14 mouse cellular contexts compared by ENCODE assay signal in the genomic region with DNA sequence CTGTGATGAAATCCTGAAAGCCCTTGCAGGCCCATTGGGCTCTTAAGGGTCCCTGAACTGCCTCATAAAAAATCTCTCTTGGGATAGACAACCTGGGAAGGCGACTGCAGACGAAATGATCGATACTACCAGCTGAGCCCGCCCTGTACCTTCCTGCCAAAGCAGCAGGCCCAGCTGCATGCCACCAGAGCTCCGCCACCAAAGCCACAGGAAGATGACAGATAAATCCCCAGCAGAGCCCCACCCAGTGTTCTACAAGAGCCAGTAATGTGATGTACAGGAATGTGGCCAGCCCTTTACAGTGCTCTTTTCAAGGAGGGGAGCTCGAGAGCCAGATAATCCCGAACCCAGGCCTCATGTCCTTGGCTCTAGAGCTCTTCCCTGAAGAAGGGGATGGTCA.
DNase-seq lines count a peak whose midpoint lies in the region; ATAC-seq lines count a peak whose summit lies in the region.
"Had no signal": no experiment of that assay in that cellular context is flagged by ENCODE, and none has a peak within 500 bp of the region (broad histone marks: within the 10 kb centered on the region; RNA-seq: fewer than 3 reads in every experiment).

No protein-coding gene starts in this region.

- H3K27me3 ChIP-seq in heart, embryonic 16.5 days (ENCODE audit: control insufficient read depth, insufficient read depth, low read length) = peaks cover 9% of the 10 kb centered on the region; the same call in 1 of the 2 replicates

- no peaks in the 10 kb centered on the region for H3K9me3 ChIP-seq in heart, embryonic 16.5 days (replicated peaks; ENCODE audit: control insufficient read depth, low read length)
- H3K9me3 ChIP-seq: forebrain, embryonic 12.5 days; hindbrain, embryonic 15.5 days; limb, embryonic 10.5 days; liver, embryonic 15.5 days had no signal

- H3K4me3 ChIP-seq in heart, embryonic 16.5 days (ENCODE audit: low read length) = no peak overlapping the region
- H3K4me3 ChIP-seq: forebrain, embryonic 12.5 days; heart, adult 2 months; hindbrain, embryonic 15.5 days; limb, embryonic 10.5 days; liver, embryonic 15.5 days had no signal

- H3K4me2 ChIP-seq in heart, embryonic 16.5 days (ENCODE audit: low read depth, low read length) = peak overlapping the region; percentile 35
- H3K4me2 ChIP-seq: forebrain, embryonic 12.5 days; hindbrain, embryonic 15.5 days; liver, embryonic 15.5 days had no signal

- H3K4me1 ChIP-seq in heart, embryonic 16.5 days (ENCODE audit: control insufficient read depth, insufficient read depth, low read length) = peaks cover 18% of the 10 kb centered on the region
- H3K4me1 ChIP-seq: forebrain, embryonic 12.5 days; liver, embryonic 15.5 days had no signal

- ATAC-seq in heart, embryonic 16.5 days (replicated peaks; ENCODE audit: extremely low read depth, insufficient read depth, low FRiP score) = peak; percentile 41; the same call in 1 of the 2 replicates
- ATAC-seq in granulocyte monocyte progenitor cell, adult 5-6 weeks (replicated peaks; ENCODE audit: poor library complexity, severe bottlenecking) = peak; percentile 59

- 44% methylated on average over 7 of the region's 7 CpGs for WGBS in heart, embryonic 16.5 days

- H3K27ac ChIP-seq in heart, embryonic 16.5 days (ENCODE audit: low read length) = peak overlapping the region; percentile 25
- H3K27ac ChIP-seq: forebrain, embryonic 12.5 days; heart, adult 2 months; hindbrain, embryonic 15.5 days; limb, embryonic 10.5 days; liver, embryonic 15.5 days had no signal

- intact Hi-C loops in heart, postnatal 14 days (cut with DNase I) = loop anchor here (5.0 to 10.0 kb wide), 4 partner anchors 62 to 735 kb away; no protein-coding TSS in a partner anchor
- intact Hi-C loops in left cerebral cortex, postnatal 36 days (cut with DNase I) = loop anchor here (10.0 kb wide), 2 partner anchors 235 to 655 kb away; no protein-coding TSS in a partner anchor

- no peaks in the 10 kb centered on the region for H3K36me3 ChIP-seq in heart, embryonic 16.5 days (ENCODE audit: control insufficient read depth, insufficient read depth)
- H3K36me3 ChIP-seq: forebrain, embryonic 12.5 days; hindbrain, embryonic 15.5 days; limb, embryonic 10.5 days; liver, embryonic 15.5 days had no signal

- H3K9ac ChIP-seq in heart, embryonic 16.5 days (ENCODE audit: low read length) = no peak overlapping the region
- H3K9ac ChIP-seq: forebrain, embryonic 12.5 days; hindbrain, embryonic 15.5 days; liver, embryonic 15.5 days had no signal

- no peak for DNase-seq in heart, postnatal 14 days
- DNase-seq in CD4-positive helper T cell, adult 2 months (ENCODE audit: low read depth, low spot score) = peak; percentile 39
- peak; percentile 42 to 48 for DNase-seq in thymus, adult 18-20 months
- no peak for DNase-seq in layer of hippocampus, postnatal 36 days
- DNase-seq in frontal cortex, adult 2 months (ENCODE audit: extremely low spot score in 1 of 2, low spot score in 1 of 2) = no peak
- DNase-seq in left cerebral cortex, postnatal 36 days (ENCODE audit: low spot score in 2 of 2) = no peak
- DNase-seq: cerebellum, adult 8-10 months had no signal

Comparison
In these comparisons a context has a peak if more than half of its experiments do, and no peak if none do; other contexts are left out.
1. DNase-seq: peak in CD4-positive helper T cell, adult 2 months (single experiment) and thymus, adult 18-20 months (2 of 2); none in heart, postnatal 14 days (0 of 2), layer of hippocampus, postnatal 36 days (0 of 2), frontal cortex, adult 2 months (0 of 2) and left cerebral cortex, postnatal 36 days (0 of 2).